Mouse (Mus musculus) C2C12 (cell line): ENCODE measurements at regions not wholly inside any gene's neighbourhood (a gene's known extent, or its start where the extent isn't known, plus 50 kb on each side); places are given as distances from the start of the nearest gene placed in this dataset.

Source experiments
- CEBPB ChIP-seq: IDR thresholded peaks from one replicate; pipeline ENCODE4 v1.6.1; 2011; ENCODE audit warnings: low read depth, mild to moderate bottlenecking, control low read depth, moderate library complexity
- CTCF ChIP-seq: IDR thresholded peaks from one replicate; pipeline ENCODE4 v1.5.1; 2011; ENCODE audit not compliant: control insufficient read depth, insufficient read depth, insufficient read length
- MAX ChIP-seq: IDR thresholded peaks from one replicate; pipeline ENCODE4 v1.6.1; 2011; ENCODE audit warnings: mild to moderate bottlenecking, control low read depth
- MYOD1 ChIP-seq: IDR thresholded peaks from one replicate; pipeline ENCODE4 v1.6.1; 2011; ENCODE audit warnings: low read depth; ENCODE audit not compliant: control insufficient read depth, insufficient read length

- TF ChIP-seq CEBPB (no peak), CTCF (no peak), MYOD1 (no peak), MAX (no peak)
Measured at GRCm38 (mm10) chr2:173976314-173977053, 99.6 kb upstream of the Stx16 start.
